Mouse (Mus musculus): Measurements from ENCODE around the gene Bmp2k. TPM values are rescaled to one million over a fixed set of nuclear protein-coding genes. Genes with fewer than 3 reads are reported as not detected.
"Not testable (repeated sequence)": the region's sequence is repeated elsewhere in the genome, so short reads cannot be mapped to it uniquely, and the experiment has no call there.

The Bmp2k gene
- total RNA-seq, 2 experiments from 2014 or later = 270 to 286 TPM

- no peak for ATAC-seq (replicated peaks; ENCODE audit: low FRiP score, poor library complexity, severe bottlenecking)
Measured at GRCm38 (mm10) chr5:97025650-97026049, 28.2 kb downstream of the Bmp2k start.

- ATAC-seq (replicated peaks; ENCODE audit: low FRiP score, poor library complexity, severe bottlenecking) = no peak
Measured at GRCm38 (mm10) chr5:97028004-97028403, 30.5 kb downstream of the Bmp2k start.

DNA sequence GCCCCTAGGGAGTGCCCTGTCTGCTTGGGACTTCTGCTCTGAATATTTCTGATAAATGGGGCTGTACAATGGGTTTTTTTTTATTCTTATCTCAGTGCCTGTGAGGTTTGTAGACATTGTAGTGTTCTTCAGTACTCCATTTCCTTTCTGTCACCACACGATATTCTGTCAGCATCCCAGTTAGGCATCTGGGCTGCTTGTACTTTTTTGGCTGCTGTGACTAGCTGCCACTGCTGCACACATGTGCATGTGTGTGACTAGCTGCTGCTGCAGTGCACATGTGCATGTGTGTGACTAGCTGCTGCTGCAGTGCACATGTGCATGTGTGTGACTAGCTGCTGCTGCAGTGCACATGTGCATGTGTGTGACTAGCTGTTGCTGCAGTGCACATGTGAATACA is 31.4 kb downstream of the Bmp2k start:
- not testable (repeated sequence) for ATAC-seq (replicated peaks; ENCODE audit: low FRiP score, poor library complexity, severe bottlenecking)

DNA sequence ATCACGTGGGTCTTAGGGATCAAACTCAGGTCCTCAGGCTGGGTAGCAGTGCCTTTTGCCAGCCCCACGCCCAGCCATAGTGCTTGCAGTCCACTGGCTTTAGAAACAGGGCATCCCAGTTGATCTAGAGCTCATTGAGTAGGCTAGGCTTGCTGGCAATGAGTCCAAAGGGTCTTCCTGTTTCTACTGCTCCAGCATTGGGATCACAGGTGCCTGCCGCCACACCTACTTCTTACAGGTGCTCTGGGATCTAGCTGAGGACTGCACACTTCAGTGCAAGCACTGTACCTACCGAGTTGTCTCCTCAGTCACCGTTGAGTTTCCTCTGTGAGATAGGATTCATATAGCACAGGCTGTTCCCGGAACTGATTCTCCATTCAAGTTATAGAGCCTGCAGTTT is 34.3 kb downstream of the Bmp2k start:
- ATAC-seq (replicated peaks; ENCODE audit: low FRiP score, poor library complexity, severe bottlenecking) = no peak

DNA sequence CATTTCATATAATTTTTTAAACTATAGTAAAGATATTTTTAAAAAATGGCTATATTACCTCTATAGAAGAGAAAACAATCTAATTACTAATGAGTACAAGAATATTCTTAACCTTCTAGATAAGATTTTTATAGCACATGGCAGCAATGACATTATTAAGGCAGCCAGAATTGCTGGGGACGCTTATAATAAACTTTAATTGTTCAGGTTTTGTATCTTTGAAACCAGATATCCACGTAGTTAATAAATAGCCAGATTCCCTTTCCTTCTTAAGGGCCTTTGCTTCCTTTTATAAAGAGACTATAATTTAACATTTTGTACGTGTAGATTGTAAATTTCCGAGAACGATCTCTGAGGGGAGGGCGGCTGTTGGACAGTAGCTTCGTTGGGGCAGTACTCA is 47.8 kb downstream of the Bmp2k start:
- no peak for ATAC-seq (replicated peaks; ENCODE audit: low FRiP score, poor library complexity, severe bottlenecking)

DNA sequence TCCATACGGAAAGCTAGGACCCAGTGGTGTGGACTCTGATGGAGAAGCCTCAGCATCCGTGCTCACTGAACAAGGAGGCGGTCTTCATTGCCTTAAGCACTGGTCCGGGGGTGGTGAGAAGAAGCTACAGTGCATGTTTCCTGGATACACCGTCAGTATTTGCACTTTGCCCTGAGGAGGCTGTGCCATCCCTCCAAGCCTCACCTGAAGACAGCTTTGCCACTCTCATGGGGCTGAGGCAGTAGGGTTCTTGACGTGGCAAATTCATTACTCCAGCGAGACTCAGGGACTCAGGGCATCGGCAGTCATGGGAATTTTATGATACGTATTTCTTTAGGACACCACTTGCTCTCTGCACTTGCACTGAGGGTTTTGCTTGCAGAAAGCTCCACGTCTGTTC is 49.2 kb downstream of the Bmp2k start:
- 0 out of 2 replicates have a peak, but pooled peaks have one; percentile 13 for ATAC-seq (replicated peaks; ENCODE audit: low FRiP score, poor library complexity, severe bottlenecking)

- no peak for ATAC-seq (replicated peaks; ENCODE audit: low FRiP score, poor library complexity, severe bottlenecking)
Measured at GRCm38 (mm10) chr5:97048905-97049304, 51.4 kb downstream of the Bmp2k start.

GRCm38 (mm10) chr5:97054166-97054565 is 56.7 kb downstream of the Bmp2k start:
- ATAC-seq (replicated peaks; ENCODE audit: low FRiP score, poor library complexity, severe bottlenecking) = no peak

GRCm38 (mm10) chr5:97054801-97055200 is 57.3 kb downstream of the Bmp2k start:
- no peak for ATAC-seq (replicated peaks; ENCODE audit: low FRiP score, poor library complexity, severe bottlenecking)

GRCm38 (mm10) chr5:97055511-97056068 is 58.1 kb downstream of the Bmp2k start:
- ATAC-seq (replicated peaks; ENCODE audit: low FRiP score, poor library complexity, severe bottlenecking) = peak; percentile 66; the same call in 1 of the 2 replicates

DNA sequence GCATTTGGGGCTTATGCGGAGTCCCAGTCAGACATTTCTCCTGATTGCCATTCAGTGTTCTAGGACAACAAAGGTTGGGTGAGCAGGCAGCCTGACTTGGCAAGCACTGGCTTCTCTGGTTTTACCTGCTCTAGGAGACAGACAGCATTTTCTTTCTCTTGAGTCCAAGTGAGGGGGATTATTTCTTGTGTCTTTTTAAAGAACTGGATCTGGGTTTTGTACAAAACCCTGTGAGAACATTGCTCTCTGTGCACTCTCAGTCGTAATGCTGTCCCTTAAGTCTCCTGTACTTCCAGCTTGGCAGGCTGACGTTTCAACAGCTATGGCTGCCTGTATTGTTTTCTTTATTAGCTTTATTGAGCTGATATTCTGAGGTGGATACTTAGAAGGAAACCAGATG is 58.9 kb downstream of the Bmp2k start:
- ATAC-seq (replicated peaks; ENCODE audit: low FRiP score, poor library complexity, severe bottlenecking) = no peak

- ATAC-seq (replicated peaks; ENCODE audit: low FRiP score, poor library complexity, severe bottlenecking) = no peak
Measured at GRCm38 (mm10) chr5:97056791-97057450, 59.4 kb downstream of the Bmp2k start.

GRCm38 (mm10) chr5:97060864-97061263 is 63.4 kb downstream of the Bmp2k start:
- ATAC-seq (replicated peaks; ENCODE audit: low FRiP score, poor library complexity, severe bottlenecking) = no peak

GRCm38 (mm10) chr5:97062041-97062440 is 64.6 kb downstream of the Bmp2k start:
- ATAC-seq (replicated peaks; ENCODE audit: low FRiP score, poor library complexity, severe bottlenecking) = no peak

DNA sequence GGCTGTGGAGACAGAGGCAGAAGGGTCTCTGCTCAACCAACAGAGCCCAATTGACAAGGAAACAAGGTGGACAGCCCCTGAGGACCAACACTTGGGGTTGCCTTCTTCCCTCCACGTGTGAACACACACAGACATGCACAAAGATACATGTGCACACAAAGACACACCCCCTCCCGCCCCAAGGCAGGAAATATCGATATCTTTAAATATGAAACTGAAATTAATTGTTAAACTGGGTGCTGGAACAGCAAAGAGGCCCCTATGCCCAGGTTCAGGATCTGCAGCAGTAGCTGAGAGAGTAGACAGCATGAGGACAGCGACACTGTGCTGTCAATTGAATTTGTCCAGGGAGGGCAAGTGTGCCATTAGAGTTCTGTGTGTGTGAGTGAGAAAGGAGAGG is 68.3 kb downstream of the Bmp2k start:
- no peak for ATAC-seq (replicated peaks; ENCODE audit: low FRiP score, poor library complexity, severe bottlenecking)

- no peak for ATAC-seq (replicated peaks; ENCODE audit: low FRiP score, poor library complexity, severe bottlenecking)
Measured at GRCm38 (mm10) chr5:97075476-97076151, 78.1 kb downstream of the Bmp2k start.

- no peak for ATAC-seq (replicated peaks; ENCODE audit: low FRiP score, poor library complexity, severe bottlenecking)
Measured at GRCm38 (mm10) chr5:97076167-97076566, 78.7 kb downstream of the Bmp2k start.

GRCm38 (mm10) chr5:97077676-97078075 is 80.2 kb downstream of the Bmp2k start:
- ATAC-seq (replicated peaks; ENCODE audit: low FRiP score, poor library complexity, severe bottlenecking) = no peak

DNA sequence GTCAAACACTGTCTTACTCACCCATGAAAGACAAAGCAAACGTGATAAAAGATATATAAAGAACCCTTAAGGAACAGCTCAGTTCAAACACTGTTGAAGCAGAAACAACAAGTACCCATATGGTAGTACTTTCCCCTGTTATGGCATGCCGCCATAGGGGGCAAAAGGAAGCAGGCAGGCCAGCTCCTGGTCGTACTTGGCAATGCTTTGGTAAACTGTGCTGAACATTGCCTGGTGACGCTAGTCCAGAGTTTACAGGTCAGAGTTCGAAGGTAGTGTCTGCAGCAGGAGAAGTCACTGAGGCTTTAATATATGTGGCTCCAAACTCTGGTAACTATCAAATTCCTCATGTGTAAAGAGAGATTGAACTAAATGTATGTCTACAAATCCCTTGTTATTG is 81.2 kb downstream of the Bmp2k start:
- no peak for ATAC-seq (replicated peaks; ENCODE audit: low FRiP score, poor library complexity, severe bottlenecking)

GRCm38 (mm10) chr5:97081481-97081880 is 84.0 kb downstream of the Bmp2k start:
- ATAC-seq (replicated peaks; ENCODE audit: low FRiP score, poor library complexity, severe bottlenecking) = no peak

GRCm38 (mm10) chr5:97083701-97084100 is 86.2 kb downstream of the Bmp2k start:
- ATAC-seq (replicated peaks; ENCODE audit: low FRiP score, poor library complexity, severe bottlenecking) = no peak
